Mouse (Mus musculus) stomach, postnatal 0 days (tissue): ENCODE measurements around the gene Ldlrap1. TPM values are rescaled to one million over a fixed set of nuclear protein-coding genes. Genes with fewer than 3 reads are reported as not detected.
A peak's percentile ranks its signal among the peaks of the same experiment; 100 is the strongest.

Source experiments
- ATAC-seq: fragments of 200-750 bp; cut with Nextera tagmentation; 2 replicates; pipeline ENCODE4 v1.8.0; 2017; ENCODE audit not compliant: low FRiP score, low TSS enrichment
- DNase-seq: peaks from one replicate; pipeline ENCODE4 v3.0.0-alpha.2; 2016; ENCODE audit warnings: low spot score
- H3K27ac ChIP-seq: fragments of 300-500 bp; sonication (generic); replicated peaks from 2 replicates; pipeline ENCODE4 v1.5.1; 2014; ENCODE audit warnings: mild to moderate bottlenecking, control low read depth
- H3K27me3 ChIP-seq: fragments of 300-500 bp; sonication (generic); 2 replicates; pipeline ENCODE4 v1.6.1; 2014; ENCODE audit warnings: low read length; ENCODE audit not compliant: control insufficient read depth, insufficient read depth
- H3K36me3 ChIP-seq: fragments of 300-500 bp; sonication (generic); 2 replicates; pipeline ENCODE4 v1.6.1; 2014; ENCODE audit warnings: low read length, mixed read lengths; ENCODE audit not compliant: control insufficient read depth, insufficient read depth
- H3K4me1 ChIP-seq: fragments of 300-500 bp; sonication (generic); replicated peaks from 2 replicates; pipeline ENCODE4 v1.6.1; 2014; ENCODE audit warnings: antibody characterized with exemption; ENCODE audit not compliant: control insufficient read depth, insufficient read depth
- H3K4me2 ChIP-seq: fragments of 300-500 bp; sonication (generic); replicated peaks from 2 replicates; pipeline ENCODE4 v1.6.1; 2014; ENCODE audit warnings: low read depth, mild to moderate bottlenecking, control low read depth, moderate library complexity
- H3K4me3 ChIP-seq: fragments of 300-500 bp; sonication (generic); 2 replicates; pipeline ENCODE4 v1.5.1; 2014; ENCODE audit warnings: low read depth, low read length, control low read depth
- H3K9ac ChIP-seq: fragments of 300-500 bp; sonication (generic); 2 replicates; pipeline ENCODE4 v1.6.1; 2014; ENCODE audit warnings: mild to moderate bottlenecking, low read length, control low read depth, mixed read lengths
- H3K9me3 ChIP-seq: fragments of 300-500 bp; sonication (generic); 2 replicates; pipeline ENCODE4 v1.6.1; 2016; ENCODE audit warnings: low read length; ENCODE audit not compliant: control insufficient read depth
- CTCF ChIP-seq: IDR thresholded peaks from 2 replicates; pipeline ENCODE4 v1.5.1; 2016; ENCODE audit warnings: antibody characterized with exemption, low read depth, mild to moderate bottlenecking, moderate library complexity
- EP300 ChIP-seq: optimal IDR thresholded peaks from 2 replicates; pipeline ENCODE3; 2016; ENCODE audit warnings: antibody characterized with exemption
- WGBS: fragments of 180-500 bp; shearing (Covaris S2); extraction: QIAGEN DNeasy Blood & Tissue Kit; methylation state at CpG from one replicate; pipeline ENCODE4 v1.1.7; 2014; 5-methylcytosine and 5-hydroxymethylcytosine counted together
- polyA plus RNA-seq: library from polyadenylated mRNA; unstranded; fragments of >200 nt; fragmentation: Nextera tagmentation; extraction: Ambion mirVana; gene quantifications from 2 replicates; pipeline ENCODE4 v1.2.1, GENCODE M21; 2015

Ldlrap1 gene
- polyA plus RNA-seq, 1 experiment from 2014 or later, result 18.8 TPM

DNA sequence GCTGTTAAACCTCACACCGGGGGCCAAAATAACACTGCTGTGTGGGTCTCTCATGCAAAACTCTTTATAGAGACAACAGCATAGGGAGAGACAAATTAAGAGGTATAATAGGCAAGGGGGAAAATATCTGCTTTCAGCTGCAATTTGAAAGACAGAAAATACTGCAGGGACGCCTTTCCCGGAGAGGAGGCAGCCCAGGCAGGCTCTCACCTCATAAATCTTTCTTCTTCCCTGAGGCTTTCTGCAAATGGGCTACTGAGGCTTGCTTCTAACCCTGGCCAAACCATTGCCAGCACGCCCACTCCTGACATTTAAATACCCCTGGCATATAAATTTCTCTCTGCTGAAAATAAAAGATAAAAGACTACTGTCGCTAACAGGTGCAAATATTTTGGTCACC, 62.5 kb downstream of the Ldlrap1 start:
- Histone ChIP-seq H3K9me3 (no peaks in the 10 kb centered on the region), H3K27me3 (no peaks in the 10 kb centered on the region), H3K4me2 (no peak overlapping the region), H3K9ac (no peak overlapping the region), H3K4me1 (no peaks in the 10 kb centered on the region; the same call in 1 of the 2 replicates), H3K36me3 (no peaks in the 10 kb centered on the region), H3K4me3 (no peak overlapping the region), H3K27ac (no peak overlapping the region)
- no peak for ATAC-seq
- no peak for DNase-seq
- TF ChIP-seq EP300 (no peak), CTCF (no peak)
- 48% methylated on average over 5 of the region's 5 CpGs for WGBS

DNA sequence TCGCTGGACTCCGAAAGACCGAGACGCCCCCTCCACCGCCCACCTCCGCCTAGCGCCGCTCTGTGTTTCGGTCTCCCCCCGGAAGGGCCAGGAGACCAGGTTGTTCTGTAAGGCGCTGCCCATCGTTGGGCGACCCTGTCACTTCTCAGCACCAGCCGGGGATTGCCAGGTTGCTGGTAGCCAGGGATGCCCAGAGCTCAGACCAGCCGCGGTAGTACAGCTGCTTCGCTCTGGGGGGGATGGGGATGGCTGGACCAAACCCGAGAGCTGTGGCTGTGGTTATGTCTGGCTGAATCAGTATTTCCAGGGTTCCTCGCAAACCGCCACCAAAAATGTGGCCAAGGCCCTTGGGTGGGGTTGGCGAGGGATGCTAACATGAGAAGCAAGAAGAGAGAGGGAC, 63.2 kb downstream of the Ldlrap1 start:
- 2% methylated on average over 20 of the region's 21 CpGs for WGBS
- Histone ChIP-seq H3K27me3 (no peaks in the 10 kb centered on the region), H3K27ac (no peak overlapping the region), H3K36me3 (no peaks in the 10 kb centered on the region), H3K9ac (0 out of 2 replicates have a peak overlapping the region, but pooled peaks have one; percentile 35), H3K4me2 (peak overlapping the region; percentile 95), H3K9me3 (no peaks in the 10 kb centered on the region), H3K4me1 (no peaks in the 10 kb centered on the region; the same call in 1 of the 2 replicates), H3K4me3 (peak overlapping the region; percentile 57)
- DNase-seq (no peak), ATAC-seq (no peak; the same call in 1 of the 2 replicates)
- TF ChIP-seq EP300, result no peak
- no peak for TF ChIP-seq CTCF

DNA sequence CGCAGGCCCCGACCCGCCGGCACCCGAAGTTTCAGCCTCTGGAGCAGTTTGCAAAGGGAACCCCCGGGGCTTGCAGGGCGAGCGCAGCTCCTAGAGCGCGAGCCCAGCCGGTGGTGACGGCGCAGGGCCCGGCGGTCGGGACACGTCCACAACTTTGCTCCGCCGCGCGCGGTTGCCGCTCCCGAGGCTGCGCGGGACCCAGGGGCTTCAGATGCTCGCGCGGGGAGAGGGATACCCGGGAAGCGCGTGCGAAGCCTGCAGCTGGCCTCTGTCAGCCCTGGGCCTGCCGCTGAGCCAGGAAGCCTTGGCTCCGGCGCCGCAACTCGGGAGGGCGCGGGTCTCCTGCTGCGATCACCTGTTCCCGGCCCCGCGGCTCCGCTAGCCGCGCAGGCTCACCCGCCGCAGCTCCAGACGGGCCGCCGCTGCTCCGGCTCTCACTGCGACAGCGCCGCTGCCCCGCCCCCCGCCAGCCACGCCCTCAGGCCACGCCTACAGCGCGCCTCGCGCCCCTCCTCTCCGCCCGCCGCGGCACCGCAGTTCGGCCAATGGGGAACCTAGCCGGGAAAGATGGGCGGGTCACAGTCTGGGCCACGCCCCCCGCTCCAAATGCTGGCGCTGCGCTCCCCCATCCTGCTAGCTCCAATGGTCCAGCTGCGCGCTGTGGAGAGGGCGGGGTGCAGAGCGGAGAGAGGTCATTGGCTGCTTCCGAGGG, 63.8 kb downstream of the Ldlrap1 start, which contains the start of gene Man1c1:
TSS of gene Man1c1 (minus strand) at position 456 of the 712 bp plus-strand sequence.
- no peaks in the 10 kb centered on the region for H3K36me3 ChIP-seq
- peak within 1 kb of the TSS; percentile 57 for H3K4me3 ChIP-seq
- WGBS, result under 1% methylated on average over 65 of the region's 81 CpGs
- H3K27ac ChIP-seq, result 0 out of 2 replicates have a peak within 1 kb of the TSS, but pooled peaks have one; percentile 35
- H3K27me3 ChIP-seq, result no peaks in the 10 kb centered on the region
- DNase-seq (peak; percentile 98), ATAC-seq (peak; percentile 95)
- no peak for TF ChIP-seq CTCF
- TF ChIP-seq EP300, result no peak
- no peaks in the 10 kb centered on the region for H3K9me3 ChIP-seq
- H3K4me2 ChIP-seq, result peak within 1 kb of the TSS; percentile 95
- peak within 1 kb of the TSS; percentile 66 for H3K9ac ChIP-seq
- H3K4me1 ChIP-seq, result no peaks in the 10 kb centered on the region; the same call in 1 of the 2 replicates

DNA sequence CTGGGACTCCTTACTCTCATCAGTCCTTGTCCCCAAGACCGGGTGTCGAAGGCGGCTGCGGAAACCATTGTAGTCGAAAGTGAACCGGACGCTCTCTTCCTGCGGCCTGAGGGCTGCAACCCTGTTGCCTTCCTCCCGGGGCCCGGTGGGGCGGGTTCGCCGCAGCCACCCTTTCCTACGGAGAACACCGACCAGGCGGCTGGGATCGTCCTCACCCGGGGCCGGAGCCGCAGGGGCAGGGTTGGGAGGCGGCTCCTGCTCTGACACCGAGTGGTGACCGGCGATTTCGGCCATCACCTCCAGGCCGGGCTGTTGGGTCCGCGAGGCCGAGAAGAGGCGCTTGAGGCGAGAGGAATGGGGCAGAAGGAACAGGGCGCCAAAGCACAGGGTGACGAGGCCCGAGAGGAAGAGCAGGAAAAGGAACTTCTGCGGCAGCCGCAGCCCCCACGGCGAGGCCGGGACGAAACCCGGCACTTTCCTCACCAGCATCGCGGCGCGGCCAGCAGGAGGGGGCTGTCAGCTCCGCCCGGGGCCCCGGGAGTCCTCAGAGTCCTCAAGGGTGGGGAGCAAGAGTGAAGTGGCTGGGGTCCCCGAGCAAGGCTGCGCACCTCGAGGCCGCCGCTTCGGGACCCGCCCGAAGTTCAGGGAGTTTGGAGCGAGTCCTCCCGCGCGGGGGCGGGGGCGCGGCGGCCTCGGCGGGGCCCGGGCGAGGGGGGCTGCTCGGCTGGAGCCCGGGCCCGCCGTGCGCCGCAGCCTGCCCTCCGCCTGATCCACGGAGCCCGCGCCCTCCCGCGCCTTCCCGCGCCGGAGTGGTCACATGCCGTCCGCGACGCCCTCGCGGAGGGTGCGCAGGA, 64.6 kb downstream of the Ldlrap1 start:
- Histone ChIP-seq H3K27me3 (no peaks in the 10 kb centered on the region), H3K4me3 (peak overlapping the region; percentile 57), H3K36me3 (no peaks in the 10 kb centered on the region), H3K9ac (peak overlapping the region; percentile 66), H3K27ac (0 out of 2 replicates have a peak overlapping the region, but pooled peaks have one; percentile 35), H3K4me1 (no peaks in the 10 kb centered on the region; the same call in 1 of the 2 replicates), H3K9me3 (no peaks in the 10 kb centered on the region), H3K4me2 (peak overlapping the region; percentile 95)
- peak; percentile 9; the same call in 1 of the 2 replicates for ATAC-seq
- TF ChIP-seq CTCF, result no peak
- no peak for TF ChIP-seq EP300
- 2% methylated on average over 78 of the region's 90 CpGs for WGBS
- DNase-seq, result peak; percentile 43

DNA sequence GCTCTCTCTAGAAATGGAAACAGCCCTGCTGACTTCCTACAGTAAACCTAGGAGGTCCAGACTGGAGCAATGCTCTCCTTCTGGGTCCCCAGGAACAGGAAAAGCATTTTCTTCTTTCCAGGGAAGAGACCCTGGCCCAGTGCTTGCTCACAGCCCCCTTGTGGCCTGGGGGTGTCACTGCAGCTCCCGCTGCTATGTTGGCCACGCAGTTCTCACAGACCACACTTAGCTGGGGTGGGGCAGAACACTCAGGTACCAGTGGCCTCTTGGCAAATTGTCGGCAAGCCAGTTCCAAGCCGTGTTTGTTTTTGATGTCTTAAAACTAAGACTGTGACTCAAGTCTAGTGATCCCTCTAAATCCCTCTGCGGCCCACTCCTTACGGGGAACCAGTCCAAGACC, 65.9 kb downstream of the Ldlrap1 start:
- no peak overlapping the region for H3K27ac ChIP-seq
- H3K4me3 ChIP-seq, result peak overlapping the region; percentile 57
- no peaks in the 10 kb centered on the region; the same call in 1 of the 2 replicates for H3K4me1 ChIP-seq
- peak; percentile 78 for DNase-seq
- H3K9ac ChIP-seq, result no peak overlapping the region
- peak overlapping the region; percentile 95 for H3K4me2 ChIP-seq
- TF ChIP-seq CTCF (peak; percentile 91), EP300 (no peak)
- 19% methylated on average over 6 of the region's 6 CpGs for WGBS
- ATAC-seq, result no peak
- H3K27me3 ChIP-seq, result no peaks in the 10 kb centered on the region
- H3K36me3 ChIP-seq, result no peaks in the 10 kb centered on the region
- H3K9me3 ChIP-seq, result no peaks in the 10 kb centered on the region
